Comparison of ENCODE assay signal across 30 mouse cellular contexts in genomic region chr3:41530156-41530555, GRCm38 (mm10). TPM values are rescaled to one million over a fixed set of nuclear protein-coding genes. Genes with fewer than 3 reads are reported as not detected.
A peak's percentile ranks its signal among the peaks of the same experiment; 100 is the strongest.
DNase-seq lines count a peak whose midpoint lies in the region; ATAC-seq and TF ChIP-seq lines count a peak whose summit lies in the region.
"Had no signal": no experiment of that assay in that cellular context is flagged by ENCODE, and none has a peak within 500 bp of the region (broad histone marks: within the 10 kb centered on the region; RNA-seq: fewer than 3 reads in every experiment).

No protein-coding gene starts in this region.

- ATAC-seq in frontal cortex, adult (ENCODE audit: low TSS enrichment): peak; percentile 70
- ATAC-seq: activated CD4-positive, CD25-positive, alpha-beta regulatory T cell, adult 4 months; CD4-positive, CD25-positive, alpha-beta regulatory T cell, adult 4 months; forebrain, embryonic 14.5 days; forebrain, embryonic 16.5 days; Patski had no signal

- H3K36me3 ChIP-seq in testis, adult 2 months (ENCODE audit: control insufficient read depth, insufficient read depth, low read length): no peaks in the 10 kb centered on the region
- H3K36me3 ChIP-seq: embryonic facial prominence, embryonic 13.5 days; embryonic facial prominence, embryonic 15.5 days; forebrain, embryonic 10.5 days; forebrain, embryonic 12.5 days; G1E had no signal

- DNase-seq in frontal cortex, postnatal 36 days (ENCODE audit: low spot score in 2 of 2): no peak
- peak; percentile 20 for DNase-seq in layer of hippocampus, adult 9-11 months
- DNase-seq in layer of hippocampus, postnatal 36 days: no peak
- no peak for DNase-seq in testis, postnatal 10 days (ENCODE audit: low spot score)
- DNase-seq in testis, postnatal 14 days (ENCODE audit: low spot score): peak; percentile 45
- no peak for DNase-seq in thymus, postnatal 36 days
- DNase-seq: adrenal gland, adult 8-10 months; adrenal gland, postnatal 14 days; adrenal gland, postnatal 36 days; B cell, adult 2 months; cerebellum, adult 11-12 months; cerebellum, adult 2 months; cerebellum, adult 9-10 months; cerebellum, postnatal 10 days; cerebellum, postnatal 25 days; embryo, embryonic 11 days had no signal

- TF ChIP-seq CTCF in testis, adult 2 months (IDR thresholded peaks at IDR 0.05; ENCODE audit: control insufficient read depth, insufficient read depth, insufficient replicate concordance, low read depth, low read length): no peak

- H3K4me1 ChIP-seq in testis, adult 2 months (ENCODE audit: control insufficient read depth, insufficient read depth, low read length): peaks cover 3% of the 10 kb centered on the region
- H3K4me1 ChIP-seq: embryonic facial prominence, embryonic 13.5 days; forebrain, embryonic 12.5 days had no signal

- no peak for TF ChIP-seq POLR2A in testis, adult 2 months (IDR thresholded peaks at IDR 0.05; ENCODE audit: control insufficient read depth, low read depth, low read length)

- H3K27me3 ChIP-seq in testis, adult 2 months (ENCODE audit: control insufficient read depth, insufficient read depth, low read length): no peaks in the 10 kb centered on the region
- H3K27me3 ChIP-seq: CH12.LX; embryonic facial prominence, embryonic 13.5 days; embryonic facial prominence, embryonic 15.5 days; forebrain, embryonic 12.5 days; Patski had no signal

- H3K4me3 ChIP-seq in testis, adult 2 months (ENCODE audit: control insufficient read depth, low read depth, low read length): no peak overlapping the region
- H3K4me3 ChIP-seq: embryonic facial prominence, embryonic 13.5 days; embryonic facial prominence, embryonic 15.5 days; erythroblast, embryonic 14.5 days; forebrain, embryonic 10.5 days; forebrain, embryonic 12.5 days had no signal

- H3K27ac ChIP-seq in testis, adult 2 months (ENCODE audit: control insufficient read depth, insufficient read depth, low read depth, low read length): peak overlapping the region; percentile 58
- H3K27ac ChIP-seq: embryonic facial prominence, embryonic 13.5 days; embryonic facial prominence, embryonic 15.5 days; forebrain, embryonic 10.5 days; forebrain, embryonic 12.5 days had no signal

RNA-seq across cellular contexts. Expression of gene Jade1, which starts 25.4 kb away (rescaled TPM):
- 10 to 100 TPM; 26.5 to 29.1 TPM for total RNA-seq in layer of hippocampus, postnatal 36 days (2021)
- 7.8 and 9.1 TPM in 2 replicates for polyA plus RNA-seq in testis, adult 2 months (2012; rRNA removed)

Comparison
In these comparisons a context has a peak if more than half of its experiments do, and no peak if none do; other contexts are left out.
1. DNase-seq: peak in layer of hippocampus, adult 9-11 months (single experiment) and testis, postnatal 14 days (single experiment); none in frontal cortex, postnatal 36 days (0 of 2), layer of hippocampus, postnatal 36 days (0 of 2), testis, postnatal 10 days (single experiment) and thymus, postnatal 36 days (0 of 2).